Mouse (Mus musculus) embryonic facial prominence, embryonic 14.5 days (tissue): Measurements from ENCODE around the gene Qtrt2. TPM values are rescaled to one million over a fixed set of nuclear protein-coding genes. Genes with fewer than 3 reads are reported as not detected.
A peak's percentile ranks its signal among the peaks of the same experiment; 100 is the strongest.

Source experiments
- ATAC-seq: fragments of 200-750 bp; cut with Nextera tagmentation; 2 replicates; pipeline ENCODE4 v1.8.0; 2017; ENCODE audit warnings: low read depth, moderate number of reproducible peaks, moderate TSS enrichment
- DNase-seq: peaks from one replicate; pipeline ENCODE4 v3.0.0-alpha.2; 2015; ENCODE audit warnings: low spot score
- H3K27ac ChIP-seq: fragments of 300-500 bp; sonication (generic); replicated peaks from 2 replicates; pipeline ENCODE4 v1.5.1; 2014; ENCODE audit warnings: low read depth, mild to moderate bottlenecking, low read length, moderate library complexity
- H3K27me3 ChIP-seq: fragments of 300-500 bp; sonication (generic); replicated peaks from 2 replicates; pipeline ENCODE4 v1.6.1; 2014; ENCODE audit warnings: low read length; ENCODE audit not compliant: control insufficient read depth, insufficient read depth
- H3K36me3 ChIP-seq: fragments of 300-500 bp; sonication (generic); 2 replicates; pipeline ENCODE4 v1.6.1; 2014; ENCODE audit warnings: low read length, mixed read lengths; ENCODE audit not compliant: control insufficient read depth, insufficient read depth
- H3K4me1 ChIP-seq: fragments of 300-500 bp; sonication (generic); 2 replicates; pipeline ENCODE4 v1.6.1; 2014; ENCODE audit warnings: antibody characterized with exemption, low read length; ENCODE audit not compliant: control insufficient read depth, insufficient read depth
- H3K4me2 ChIP-seq: fragments of 300-500 bp; sonication (generic); 2 replicates; pipeline ENCODE4 v1.6.1; 2014; ENCODE audit warnings: low read depth, mild to moderate bottlenecking, low read length, moderate library complexity, mixed read lengths
- H3K4me3 ChIP-seq: fragments of 300-500 bp; sonication (generic); 2 replicates; pipeline ENCODE4 v1.5.1; 2014; ENCODE audit warnings: low read depth, mild to moderate bottlenecking, low read length
- H3K9ac ChIP-seq: fragments of 300-500 bp; sonication (generic); 2 replicates; pipeline ENCODE4 v1.6.1; 2014; ENCODE audit warnings: low read depth, mild to moderate bottlenecking, low read length, moderate library complexity, mixed read lengths
- H3K9me3 ChIP-seq: fragments of 300-500 bp; sonication (generic); 2 replicates; pipeline ENCODE4 v1.6.1; 2016; ENCODE audit warnings: low read length; ENCODE audit not compliant: control insufficient read depth
- WGBS: fragments of 180-500 bp; shearing (Covaris S2); extraction: QIAGEN DNeasy Blood & Tissue Kit; methylation state at CpG from one replicate; pipeline ENCODE4 v1.1.7; 2014; 5-methylcytosine and 5-hydroxymethylcytosine counted together
- polyA plus RNA-seq: library from polyadenylated mRNA; unstranded; fragments of >200 nt; fragmentation: Nextera tagmentation; extraction: Ambion mirVana; gene quantifications from 2 replicates; pipeline ENCODE4 v1.2.1, GENCODE M21; 2014

The Qtrt2 gene
- polyA plus RNA-seq, 1 experiment from 2014 or later: 28.3 TPM

DNA sequence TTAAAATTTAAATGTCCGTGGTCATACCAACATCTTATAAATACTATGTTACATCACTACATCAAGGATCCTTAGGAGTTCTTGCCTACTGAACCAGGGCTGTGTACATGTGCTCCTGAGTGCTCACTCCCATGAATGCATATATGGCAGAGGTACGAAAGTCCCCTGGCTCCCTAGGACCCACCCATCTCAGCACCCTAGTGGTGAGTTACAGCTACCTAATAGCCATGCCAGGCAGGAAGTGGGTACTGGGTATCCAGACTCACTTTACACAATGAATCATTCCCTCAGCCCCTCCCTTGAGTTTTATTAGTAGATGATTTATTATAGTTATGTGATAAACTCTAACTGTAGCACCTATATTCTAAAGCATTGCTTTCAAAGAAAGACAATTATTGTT lies 44.3 kb downstream of the Qtrt2 start:
- no peak for ATAC-seq
- Histone ChIP-seq H3K4me1 (no peaks in the 10 kb centered on the region), H3K27ac (no peak overlapping the region), H3K27me3 (no peaks in the 10 kb centered on the region), H3K36me3 (peaks cover 28% of the 10 kb centered on the region), H3K4me3 (no peak overlapping the region), H3K4me2 (no peak overlapping the region), H3K9me3 (no peaks in the 10 kb centered on the region), H3K9ac (no peak overlapping the region)
- no peak for DNase-seq
- 91% methylated on average over 2 of the region's 2 CpGs for WGBS

DNA sequence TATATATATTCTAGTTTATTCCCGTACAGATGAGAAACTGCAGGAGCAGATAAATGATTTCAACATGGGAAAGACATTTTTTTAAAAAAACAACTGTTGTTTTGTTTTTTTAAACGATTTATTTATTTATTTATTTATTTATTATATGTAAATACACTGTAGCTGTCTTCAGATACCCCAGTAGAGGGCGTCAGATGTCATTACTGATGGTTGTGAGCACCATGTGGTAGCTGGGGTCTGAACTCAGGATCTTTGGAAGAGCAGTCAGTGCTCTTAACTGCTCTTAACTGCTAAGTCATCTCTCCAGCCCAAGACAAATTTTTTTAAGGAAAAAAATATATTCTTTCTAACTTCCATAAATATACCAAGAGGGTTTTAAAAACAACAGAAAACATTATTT lies 45.0 kb downstream of the Qtrt2 start:
- WGBS: 64% methylated on average over 3 of the region's 3 CpGs
- H3K27ac ChIP-seq: no peak overlapping the region
- H3K4me2 ChIP-seq: no peak overlapping the region
- no peak overlapping the region for H3K4me3 ChIP-seq
- no peak overlapping the region for H3K9ac ChIP-seq
- no peaks in the 10 kb centered on the region for H3K27me3 ChIP-seq
- peaks cover 34% of the 10 kb centered on the region for H3K36me3 ChIP-seq
- ATAC-seq (no peak), DNase-seq (no peak)
- no peaks in the 10 kb centered on the region for H3K9me3 ChIP-seq
- no peaks in the 10 kb centered on the region for H3K4me1 ChIP-seq

DNA sequence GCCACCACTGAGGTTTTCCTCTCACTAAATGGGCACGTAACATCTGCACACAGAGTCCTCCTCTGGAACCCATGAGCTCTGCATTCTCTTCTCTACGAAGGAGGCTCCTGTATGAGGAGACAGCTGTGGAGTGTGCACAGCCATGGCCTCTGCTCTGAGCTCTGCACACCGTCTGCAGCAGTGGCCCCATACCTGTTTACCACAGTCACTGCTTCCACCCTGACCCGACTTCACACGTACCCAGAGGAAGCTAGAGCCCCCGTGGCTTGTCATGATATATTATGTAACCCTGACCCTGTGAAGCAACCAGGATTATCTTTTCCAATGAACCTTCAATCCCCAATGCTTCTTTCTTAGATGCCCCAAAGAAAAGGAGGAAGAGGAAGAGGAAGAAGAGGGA lies 46.8 kb downstream of the Qtrt2 start:
- Histone ChIP-seq H3K4me1 (no peaks in the 10 kb centered on the region), H3K36me3 (peaks cover 53% of the 10 kb centered on the region), H3K27ac (no peak overlapping the region), H3K4me2 (no peak overlapping the region), H3K27me3 (no peaks in the 10 kb centered on the region), H3K9me3 (no peaks in the 10 kb centered on the region), H3K4me3 (no peak overlapping the region), H3K9ac (no peak overlapping the region)
- DNase-seq (no peak), ATAC-seq (no peak)
- WGBS: 89% methylated on average over 6 of the region's 6 CpGs

DNA sequence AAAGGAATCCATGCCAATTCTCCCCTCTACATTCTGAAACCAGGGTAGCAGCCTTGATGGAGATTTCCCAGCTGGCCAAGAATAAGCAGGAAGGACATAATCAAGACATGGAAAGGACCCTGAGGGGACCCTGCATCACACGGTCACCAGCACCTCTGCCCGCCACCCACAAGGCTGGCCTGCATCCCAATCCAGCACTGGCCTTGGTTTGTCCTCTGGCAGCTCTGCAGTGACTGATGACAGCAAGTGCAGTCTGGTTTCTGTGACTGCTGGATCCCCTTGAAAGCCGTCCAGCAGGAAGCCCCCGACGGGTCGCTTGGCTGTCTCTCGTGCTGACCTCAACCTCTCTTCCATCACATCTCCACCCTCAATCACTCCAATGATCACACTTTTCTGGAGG lies 55.2 kb downstream of the Qtrt2 start:
- DNase-seq: no peak
- 79% methylated on average over 7 of the region's 7 CpGs for WGBS
- Histone ChIP-seq H3K27me3 (no peaks in the 10 kb centered on the region), H3K27ac (no peak overlapping the region), H3K9me3 (no peaks in the 10 kb centered on the region), H3K36me3 (peaks cover 67% of the 10 kb centered on the region), H3K4me2 (no peak overlapping the region), H3K4me3 (no peak overlapping the region), H3K9ac (no peak overlapping the region), H3K4me1 (peaks cover 2% of the 10 kb centered on the region; the same call in 1 of the 2 replicates)
- ATAC-seq: no peak

DNA sequence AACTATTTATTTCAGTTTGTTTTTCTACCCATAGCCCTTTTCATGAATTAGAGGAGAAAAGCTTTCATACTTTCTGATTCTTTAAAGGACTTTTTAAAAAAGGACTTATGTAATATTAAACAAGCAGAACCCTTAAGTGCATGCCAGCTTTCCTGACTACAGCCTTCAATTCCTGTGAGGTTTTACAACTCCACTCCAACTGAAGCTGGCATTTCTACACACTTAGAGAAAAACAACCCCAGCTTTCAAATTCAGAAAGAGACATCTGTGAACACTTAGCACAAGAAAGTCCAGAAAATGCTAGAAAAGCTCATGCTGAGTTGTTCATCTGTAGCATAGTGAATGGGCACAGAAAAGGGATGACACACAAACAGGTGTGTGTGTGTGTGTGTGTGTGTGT lies 56.8 kb downstream of the Qtrt2 start:
- H3K4me2 ChIP-seq: no peak overlapping the region
- peak; percentile 56 for DNase-seq
- H3K4me1 ChIP-seq: peaks cover 2% of the 10 kb centered on the region; the same call in 1 of the 2 replicates
- H3K27ac ChIP-seq: peak overlapping the region; percentile 39
- no peaks in the 10 kb centered on the region for H3K9me3 ChIP-seq
- no peak overlapping the region for H3K4me3 ChIP-seq
- H3K36me3 ChIP-seq: peaks cover 51% of the 10 kb centered on the region
- ATAC-seq: no peak
- no peak overlapping the region for H3K9ac ChIP-seq
- no peaks in the 10 kb centered on the region for H3K27me3 ChIP-seq

DNA sequence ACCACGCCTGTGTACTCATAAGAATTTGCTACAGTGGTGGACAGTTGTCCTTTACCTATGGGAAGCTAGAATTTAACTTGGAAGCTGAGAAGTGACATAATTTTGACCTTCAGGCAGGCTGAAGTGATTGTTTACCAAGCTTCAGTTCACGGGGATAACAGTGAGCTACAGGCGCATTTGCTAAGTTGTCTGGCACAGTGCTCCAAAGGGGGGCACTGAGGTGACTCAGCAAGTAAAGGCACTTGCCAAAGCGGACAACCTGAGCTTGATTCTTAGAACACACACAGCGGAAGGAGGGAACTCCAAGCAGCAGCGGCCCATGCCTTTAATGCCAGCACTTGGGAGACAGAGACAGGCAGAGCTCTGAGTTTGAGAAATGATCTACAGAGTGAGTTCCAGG lies 66.0 kb downstream of the Qtrt2 start:
- no peaks in the 10 kb centered on the region for H3K27me3 ChIP-seq
- no peaks in the 10 kb centered on the region for H3K9me3 ChIP-seq
- no peaks in the 10 kb centered on the region; the same call in 1 of the 2 replicates for H3K4me1 ChIP-seq
- peaks cover 24% of the 10 kb centered on the region for H3K36me3 ChIP-seq
- H3K9ac ChIP-seq: no peak overlapping the region
- H3K4me2 ChIP-seq: no peak overlapping the region
- DNase-seq: no peak
- no peak overlapping the region for H3K27ac ChIP-seq
- 83% methylated on average over 6 of the region's 6 CpGs for WGBS
- no peak for ATAC-seq
- H3K4me3 ChIP-seq: no peak overlapping the region

DNA sequence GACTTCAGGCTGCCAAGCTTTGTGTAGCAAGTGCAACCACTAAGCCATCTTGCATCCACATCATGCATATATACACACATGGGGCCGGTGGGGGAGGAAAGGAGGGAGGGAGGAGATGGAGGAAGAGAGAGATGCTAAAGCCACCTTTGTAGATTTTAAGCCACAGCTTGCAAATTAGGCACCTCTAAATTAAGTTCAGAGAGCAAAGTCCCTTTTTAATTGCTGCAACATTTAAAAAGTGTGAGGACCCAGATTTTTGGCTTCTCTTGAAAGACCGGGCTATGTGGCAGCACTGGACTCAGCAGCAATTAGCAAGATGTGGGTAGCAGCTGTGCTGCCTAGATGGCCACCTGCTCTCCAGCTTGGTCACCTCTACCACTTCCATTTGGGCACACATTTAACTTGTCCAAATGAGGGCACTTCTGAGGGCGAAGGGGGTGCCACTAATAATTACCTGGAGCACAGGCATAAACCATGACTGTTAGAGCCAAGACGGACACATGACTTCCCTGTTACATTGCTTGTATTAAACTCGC lies 67.6 kb downstream of the Qtrt2 start:
- no peak overlapping the region for H3K9ac ChIP-seq
- no peak for DNase-seq
- H3K27me3 ChIP-seq: no peaks in the 10 kb centered on the region
- no peak overlapping the region for H3K27ac ChIP-seq
- H3K9me3 ChIP-seq: no peaks in the 10 kb centered on the region
- no peak overlapping the region for H3K4me2 ChIP-seq
- H3K36me3 ChIP-seq: peaks cover 20% of the 10 kb centered on the region
- H3K4me3 ChIP-seq: no peak overlapping the region
- WGBS: 88% methylated on average over 5 of the region's 5 CpGs
- no peaks in the 10 kb centered on the region; the same call in 1 of the 2 replicates for H3K4me1 ChIP-seq
- no peak for ATAC-seq

DNA sequence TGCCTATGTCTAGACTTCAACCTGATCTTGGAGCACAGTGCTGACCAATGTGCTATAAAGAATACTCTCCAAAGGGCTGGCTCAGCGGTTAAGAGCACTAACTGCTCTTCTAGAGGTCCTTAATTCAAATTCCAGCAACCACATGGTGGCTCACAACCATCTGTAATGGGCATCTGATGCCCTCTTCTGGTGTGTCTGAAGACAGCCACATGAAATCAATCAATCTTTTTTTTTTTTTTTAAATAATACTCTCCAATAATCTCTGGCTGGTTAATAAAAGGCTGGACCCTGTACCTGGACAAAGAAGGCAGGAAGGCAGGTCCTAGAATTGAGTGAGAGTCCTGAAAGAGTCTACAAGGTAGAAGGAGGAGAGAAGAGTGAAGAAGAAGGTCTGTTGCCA lies 76.8 kb downstream of the Qtrt2 start:
- Histone ChIP-seq H3K4me3 (no peak overlapping the region), H3K4me1 (no peaks in the 10 kb centered on the region), H3K27me3 (no peaks in the 10 kb centered on the region), H3K9ac (no peak overlapping the region), H3K27ac (no peak overlapping the region), H3K36me3 (no peaks in the 10 kb centered on the region), H3K9me3 (no peaks in the 10 kb centered on the region), H3K4me2 (no peak overlapping the region)
- no peak for ATAC-seq
- no peak for DNase-seq
- 70% methylated on average over 1 of the region's 1 CpGs for WGBS

DNA sequence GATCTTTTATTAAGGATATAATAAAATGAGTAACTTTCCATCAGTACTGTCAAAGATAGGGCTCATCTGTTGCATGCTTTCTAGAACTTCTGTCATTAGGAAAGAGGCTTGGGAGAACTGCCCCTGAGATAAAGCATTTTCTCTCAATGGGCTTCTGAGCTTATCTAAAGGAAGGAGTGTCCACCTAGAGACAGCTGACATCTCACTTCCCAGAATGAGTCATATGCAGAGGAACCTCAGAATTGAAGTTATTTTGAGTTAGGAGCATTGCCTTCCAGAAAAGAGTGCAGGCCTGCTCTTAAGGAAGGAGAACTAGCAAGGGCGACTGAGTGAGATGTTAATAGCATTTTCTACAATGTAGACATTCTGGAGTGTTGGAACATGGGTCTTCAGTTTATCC lies 85.4 kb downstream of the Qtrt2 start:
- no peaks in the 10 kb centered on the region for H3K27me3 ChIP-seq
- WGBS: 91% methylated on average over 1 of the region's 1 CpGs
- DNase-seq (no peak), ATAC-seq (no peak)
- H3K4me1 ChIP-seq: no peaks in the 10 kb centered on the region
- no peaks in the 10 kb centered on the region for H3K36me3 ChIP-seq
- no peak overlapping the region for H3K4me2 ChIP-seq
- H3K27ac ChIP-seq: no peak overlapping the region
- no peaks in the 10 kb centered on the region for H3K9me3 ChIP-seq
- no peak overlapping the region for H3K9ac ChIP-seq
- H3K4me3 ChIP-seq: no peak overlapping the region
